Mouse (Mus musculus): ENCODE measurements at regions not wholly inside any gene's neighbourhood (a gene's known extent, or its start where the extent isn't known, plus 50 kb on each side); places are given as distances from the start of the nearest gene placed in this dataset.

GRCm38 (mm10) chr3:52500026-52500425 lies 231.9 kb downstream of the Foxo1 start:
- Histone ChIP-seq H3K4me3 (replicated peaks) (no peak overlapping the region), H3K27me3 (no peaks in the 10 kb centered on the region), H3K9me3 (no peaks in the 10 kb centered on the region), H3K27ac (no peak overlapping the region), H3K9ac (replicated peaks) (no peak overlapping the region), H3K4me1 (replicated peaks) (no peaks in the 10 kb centered on the region), H3K4me2 (replicated peaks) (no peak overlapping the region), H3K36me3 (no peaks in the 10 kb centered on the region)
- ATAC-seq, result no peak
- 80% methylated on average over 6 of the region's 6 CpGs for WGBS

- Histone ChIP-seq H3K27me3 (no peaks in the 10 kb centered on the region), H3K27ac (no peak overlapping the region), H3K9me3 (no peaks in the 10 kb centered on the region), H3K9ac (replicated peaks) (no peak overlapping the region), H3K4me2 (replicated peaks) (no peak overlapping the region), H3K4me1 (replicated peaks) (no peaks in the 10 kb centered on the region), H3K4me3 (replicated peaks) (no peak overlapping the region), H3K36me3 (no peaks in the 10 kb centered on the region)
- WGBS, result 86% methylated on average over 1 of the region's 1 CpGs
- no peak for ATAC-seq
Observed at GRCm38 (mm10) chr3:52499581-52499980, 231.4 kb downstream of the Foxo1 start.

- Histone ChIP-seq H3K4me1 (replicated peaks) (no peaks in the 10 kb centered on the region), H3K4me3 (replicated peaks) (no peak overlapping the region), H3K9me3 (no peaks in the 10 kb centered on the region), H3K9ac (replicated peaks) (no peak overlapping the region), H3K4me2 (replicated peaks) (no peak overlapping the region), H3K36me3 (no peaks in the 10 kb centered on the region), H3K27me3 (no peaks in the 10 kb centered on the region), H3K27ac (no peak overlapping the region)
- WGBS, result 80% methylated on average over 15 of the region's 15 CpGs
- ATAC-seq, result no peak
Observed at GRCm38 (mm10) chr3:52498506-52499228, 230.5 kb downstream of the Foxo1 start.

- Histone ChIP-seq H3K4me1 (replicated peaks) (no peaks in the 10 kb centered on the region), H3K4me3 (replicated peaks) (no peak overlapping the region), H3K27ac (no peak overlapping the region), H3K36me3 (no peaks in the 10 kb centered on the region), H3K4me2 (replicated peaks) (no peak overlapping the region), H3K9me3 (no peaks in the 10 kb centered on the region), H3K9ac (replicated peaks) (no peak overlapping the region), H3K27me3 (no peaks in the 10 kb centered on the region)
- ATAC-seq, result no peak
- 78% methylated on average over 4 of the region's 4 CpGs for WGBS
Observed at GRCm38 (mm10) chr3:52496965-52497364, 228.8 kb downstream of the Foxo1 start.

GRCm38 (mm10) chr3:52495401-52495800 lies 227.3 kb downstream of the Foxo1 start:
- H3K9ac ChIP-seq (replicated peaks), result no peak overlapping the region
- no peak overlapping the region for H3K4me2 ChIP-seq (replicated peaks)
- H3K4me3 ChIP-seq (replicated peaks), result no peak overlapping the region
- H3K27ac ChIP-seq, result no peak overlapping the region
- no peak for ATAC-seq
- H3K4me1 ChIP-seq (replicated peaks), result no peaks in the 10 kb centered on the region
- H3K27me3 ChIP-seq, result no peaks in the 10 kb centered on the region
- H3K36me3 ChIP-seq, result no peaks in the 10 kb centered on the region
- no peaks in the 10 kb centered on the region for H3K9me3 ChIP-seq

GRCm38 (mm10) chr3:52494924-52495323 lies 226.8 kb downstream of the Foxo1 start:
- 67% methylated on average over 2 of the region's 2 CpGs for WGBS
- ATAC-seq, result no peak

GRCm38 (mm10) chr3:52479186-52479585 lies 211.1 kb downstream of the Foxo1 start:
- Histone ChIP-seq H3K27me3 (no peaks in the 10 kb centered on the region), H3K4me3 (replicated peaks) (no peak overlapping the region), H3K4me2 (replicated peaks) (no peak overlapping the region), H3K9me3 (no peaks in the 10 kb centered on the region), H3K27ac (no peak overlapping the region), H3K4me1 (replicated peaks) (no peaks in the 10 kb centered on the region), H3K9ac (replicated peaks) (no peak overlapping the region), H3K36me3 (no peaks in the 10 kb centered on the region)
- WGBS, result 87% methylated on average over 5 of the region's 5 CpGs
- ATAC-seq, result no peak

More at GRCm38 (mm10) chr3:52494924-52495323, 226.8 kb downstream of the Foxo1 start:
- Histone ChIP-seq H3K9ac (replicated peaks) (no peak overlapping the region), H3K36me3 (no peaks in the 10 kb centered on the region), H3K27ac (no peak overlapping the region), H3K4me2 (replicated peaks) (no peak overlapping the region), H3K4me3 (replicated peaks) (no peak overlapping the region), H3K4me1 (replicated peaks) (no peaks in the 10 kb centered on the region), H3K9me3 (no peaks in the 10 kb centered on the region), H3K27me3 (no peaks in the 10 kb centered on the region)

GRCm38 (mm10) chr3:52469900-52470299 lies 201.8 kb downstream of the Foxo1 start:
- 0 out of 2 replicates have a peak, but pooled peaks cover 7% of the 10 kb centered on the region for H3K4me1 ChIP-seq (replicated peaks)
- no peaks in the 10 kb centered on the region for H3K27me3 ChIP-seq
- no peak overlapping the region for H3K27ac ChIP-seq
- 84% methylated on average over 4 of the region's 4 CpGs for WGBS
- H3K4me2 ChIP-seq (replicated peaks), result no peak overlapping the region
- H3K9ac ChIP-seq (replicated peaks), result no peak overlapping the region
- 0 out of 2 replicates have a peak, but pooled peaks cover 4% of the 10 kb centered on the region for H3K36me3 ChIP-seq
- ATAC-seq, result no peak
- H3K4me3 ChIP-seq (replicated peaks), result no peak overlapping the region
- H3K9me3 ChIP-seq, result peaks cover 11% of the 10 kb centered on the region

- whole genome bisulfite sequencing, result 85% methylated on average over 5 of the region's 5 CpGs
Observed at GRCm38 (mm10) chr3:52469397-52469796, 201.3 kb downstream of the Foxo1 start.

GRCm38 (mm10) chr3:52468326-52468725 lies 200.2 kb downstream of the Foxo1 start:
- peaks cover 11% of the 10 kb centered on the region for H3K9me3 ChIP-seq
- 0 out of 2 replicates have a peak, but pooled peaks cover 7% of the 10 kb centered on the region for H3K4me1 ChIP-seq (replicated peaks)
- H3K36me3 ChIP-seq, result 0 out of 2 replicates have a peak, but pooled peaks cover 4% of the 10 kb centered on the region
- H3K9ac ChIP-seq (replicated peaks), result no peak overlapping the region
- H3K4me3 ChIP-seq (replicated peaks), result no peak overlapping the region
- no peak overlapping the region for H3K27ac ChIP-seq
- H3K4me2 ChIP-seq (replicated peaks), result no peak overlapping the region
- 94% methylated on average over 8 of the region's 8 CpGs for WGBS
- no peaks in the 10 kb centered on the region for H3K27me3 ChIP-seq
- ATAC-seq, result no peak

More at GRCm38 (mm10) chr3:52469397-52469796, 201.3 kb downstream of the Foxo1 start:
- ATAC-seq, result no peak
- no peak overlapping the region for H3K4me3 ChIP-seq (replicated peaks)
- no peak overlapping the region for H3K27ac ChIP-seq
- peaks cover 11% of the 10 kb centered on the region for H3K9me3 ChIP-seq
- H3K9ac ChIP-seq (replicated peaks), result no peak overlapping the region
- H3K4me2 ChIP-seq (replicated peaks), result no peak overlapping the region
- H3K27me3 ChIP-seq, result no peaks in the 10 kb centered on the region
- 0 out of 2 replicates have a peak, but pooled peaks cover 7% of the 10 kb centered on the region for H3K4me1 ChIP-seq (replicated peaks)
- 0 out of 2 replicates have a peak, but pooled peaks cover 4% of the 10 kb centered on the region for H3K36me3 ChIP-seq

- Histone ChIP-seq H3K9me3 (peaks cover 11% of the 10 kb centered on the region), H3K4me2 (replicated peaks) (no peak overlapping the region), H3K9ac (replicated peaks) (no peak overlapping the region), H3K27me3 (no peaks in the 10 kb centered on the region), H3K27ac (no peak overlapping the region), H3K36me3 (0 out of 2 replicates have a peak, but pooled peaks cover 4% of the 10 kb centered on the region), H3K4me3 (replicated peaks) (no peak overlapping the region), H3K4me1 (replicated peaks) (0 out of 2 replicates have a peak, but pooled peaks cover 7% of the 10 kb centered on the region)
- 88% methylated on average over 3 of the region's 3 CpGs for WGBS
- ATAC-seq, result no peak
Observed at GRCm38 (mm10) chr3:52467876-52468275, 199.7 kb downstream of the Foxo1 start.

GRCm38 (mm10) chr3:52466984-52467565 lies 198.9 kb downstream of the Foxo1 start:
- Histone ChIP-seq H3K4me3 (replicated peaks) (no peak overlapping the region), H3K27me3 (no peaks in the 10 kb centered on the region), H3K36me3 (0 out of 2 replicates have a peak, but pooled peaks cover 4% of the 10 kb centered on the region), H3K4me2 (replicated peaks) (no peak overlapping the region), H3K9ac (replicated peaks) (no peak overlapping the region), H3K4me1 (replicated peaks) (0 out of 2 replicates have a peak, but pooled peaks cover 7% of the 10 kb centered on the region), H3K27ac (no peak overlapping the region), H3K9me3 (peaks cover 11% of the 10 kb centered on the region)
- ATAC-seq, result no peak
- WGBS, result 79% methylated on average over 11 of the region's 11 CpGs

Data from midbrain, embryonic 13.5 days (tissue).